Mouse (Mus musculus): ENCODE results near the gene Tcirg1. TPM values are rescaled to one million over a fixed set of nuclear protein-coding genes. Genes with fewer than 3 reads are reported as not detected.

Tcirg1 gene
- total RNA-seq, 4 experiments from 2014 or later = 19.4 to 39.9 (median 30.6) TPM

GRCm38 (mm10) chr19:3851979-3852681 lies 54.8 kb downstream of the Tcirg1 start:
- peak in 1 of 2 experiments; percentile 41 for DNase-seq (ENCODE audit: low spot score in 2 of 2)

GRCm38 (mm10) chr19:3851502-3851962 lies 55.4 kb downstream of the Tcirg1 start, which contains the start of gene Chka:
Gene Chka, plus strand, starts transcription at chr19:3851773.
- peak; percentile 96 to 99 for DNase-seq (ENCODE audit: low spot score in 2 of 2)

- peak in 1 of 2 experiments; percentile 22 for DNase-seq (ENCODE audit: low spot score in 2 of 2)
Measured at GRCm38 (mm10) chr19:3850847-3851469, 56.0 kb downstream of the Tcirg1 start.

- DNase-seq (ENCODE audit: low spot score in 2 of 2) = no peak
Measured at GRCm38 (mm10) chr19:3850076-3850475, 56.9 kb downstream of the Tcirg1 start.

- DNase-seq (ENCODE audit: low spot score in 2 of 2) = no peak
Measured at GRCm38 (mm10) chr19:3849251-3849650, 57.7 kb downstream of the Tcirg1 start.

GRCm38 (mm10) chr19:3848207-3848808 lies 58.6 kb downstream of the Tcirg1 start:
- no peak for DNase-seq (ENCODE audit: low spot score in 2 of 2)

- DNase-seq (ENCODE audit: low spot score in 2 of 2) = no peak
Measured at GRCm38 (mm10) chr19:3847711-3848110, 59.2 kb downstream of the Tcirg1 start.

- no peak for DNase-seq (ENCODE audit: low spot score in 2 of 2)
Measured at GRCm38 (mm10) chr19:3846676-3847604, 60.0 kb downstream of the Tcirg1 start.

Other genes with a start within 250 kb of the Tcirg1 start
- gene Lrp5, start 220.6 kb downstream of the Tcirg1 start, total RNA-seq (2022) = 10 to 100 TPM in 2 of 4 experiments, 1 to 10 TPM in 2; 8.6 to 14.0 (median 10.9) TPM
- gene 1810055G02Rik, start 198.8 kb downstream of the Tcirg1 start, total RNA-seq (2022) = 10 to 100 TPM; 19.0 to 29.6 (median 24.1) TPM
- gene Kmt5b, start 139.7 kb downstream of the Tcirg1 start, total RNA-seq (2022) = 10 to 100 TPM; 51.5 to 62.6 (median 60.4) TPM
- 100 to 1,000 TPM in 2 of 4 experiments, 10 to 100 TPM in 2; 77.7 to 128 (median 104) TPM for gene Chka, start 55.4 kb downstream of the Tcirg1 start, total RNA-seq (2022)
- 100 to 1,000 TPM; 114 to 145 (median 126) TPM for gene Ndufs8, start 5.6 kb upstream of the Tcirg1 start, total RNA-seq (2022)
- gene Aldh3b1, start 22.7 kb upstream of the Tcirg1 start, total RNA-seq (2022) = 1 to 10 TPM; 3.5 to 7.6 (median 5.5) TPM
- 10 to 100 TPM; 12.1 to 49.4 (median 31.1) TPM for gene Unc93b1, start 28.1 kb upstream of the Tcirg1 start, total RNA-seq (2022)
- gene Aldh3b3, start 51.5 kb upstream of the Tcirg1 start, total RNA-seq (2022) = not detected
- 1 to 10 TPM in 2 of 4 experiments, under 1 TPM in 2; 0.47 to 1.3 (median 0.90) TPM for gene Aldh3b2, start 65.2 kb upstream of the Tcirg1 start, total RNA-seq (2022)
- gene Acy3, start 79.4 kb upstream of the Tcirg1 start, total RNA-seq (2022) = 1 to 10 TPM; 1.5 to 2.7 (median 1.7) TPM
- not detected for gene Tbx10, start 85.6 kb upstream of the Tcirg1 start, total RNA-seq (2022)
- gene Nudt8, start 93.4 kb upstream of the Tcirg1 start, total RNA-seq (2022) = 1 to 10 TPM; 7.7 to 9.4 (median 8.7) TPM
- gene Gm49405, start 93.5 kb upstream of the Tcirg1 start, total RNA-seq (2022) = 1 to 10 TPM in 3 of 4 experiments, under 1 TPM in 1; 0.86 to 2.4 (median 1.7) TPM
- gene Doc2g, start 96.2 kb upstream of the Tcirg1 start, total RNA-seq (2022) = 1 to 10 TPM; 1.6 to 3.5 (median 3.0) TPM
- 100 to 1,000 TPM; 246 to 277 (median 263) TPM for gene Ndufv1, start 105.7 kb upstream of the Tcirg1 start, total RNA-seq (2022)
- 100 to 1,000 TPM; 395 to 468 (median 434) TPM for gene Gstp1, start 130.9 kb upstream of the Tcirg1 start, total RNA-seq (2022)
- gene Gstp2, start 138.9 kb upstream of the Tcirg1 start, total RNA-seq (2022) = 10 to 100 TPM; 44.8 to 75.0 (median 48.9) TPM
- not detected for gene Gstp3, start 152.4 kb upstream of the Tcirg1 start, total RNA-seq (2022)
- gene Cabp2, start 174.4 kb upstream of the Tcirg1 start, total RNA-seq (2022) = not detected
- gene Cdk2ap2, start 190.0 kb upstream of the Tcirg1 start, total RNA-seq (2022) = 10 to 100 TPM; 27.6 to 38.9 (median 31.5) TPM
- gene Pitpnm1, start 192.9 kb upstream of the Tcirg1 start, total RNA-seq (2022) = 100 to 1,000 TPM; 180 to 200 (median 193) TPM
- gene Aip, start 218.7 kb upstream of the Tcirg1 start, total RNA-seq (2022) = 100 to 1,000 TPM; 117 to 127 (median 123) TPM
- under 1 TPM in 1 of 4 experiments, not detected in 3; 0.07 TPM for gene Gpr152, start 232.7 kb upstream of the Tcirg1 start, total RNA-seq (2022)
- under 1 TPM in 1 of 4 experiments, not detected in 3; 0.68 TPM for gene Cabp4, start 236.9 kb upstream of the Tcirg1 start, total RNA-seq (2022)
- 10 to 100 TPM; 83.8 to 99.0 (median 98.2) TPM for gene Coro1b, start 241.5 kb upstream of the Tcirg1 start, total RNA-seq (2022)
- gene Ptprcap, start 246.5 kb upstream of the Tcirg1 start, total RNA-seq (2022) = 1 to 10 TPM; 1.3 to 4.4 (median 1.6) TPM

All from layer of hippocampus, adult 8-10 months (tissue).